8 mouse cellular contexts compared by ENCODE assay signal in the genomic region with DNA sequence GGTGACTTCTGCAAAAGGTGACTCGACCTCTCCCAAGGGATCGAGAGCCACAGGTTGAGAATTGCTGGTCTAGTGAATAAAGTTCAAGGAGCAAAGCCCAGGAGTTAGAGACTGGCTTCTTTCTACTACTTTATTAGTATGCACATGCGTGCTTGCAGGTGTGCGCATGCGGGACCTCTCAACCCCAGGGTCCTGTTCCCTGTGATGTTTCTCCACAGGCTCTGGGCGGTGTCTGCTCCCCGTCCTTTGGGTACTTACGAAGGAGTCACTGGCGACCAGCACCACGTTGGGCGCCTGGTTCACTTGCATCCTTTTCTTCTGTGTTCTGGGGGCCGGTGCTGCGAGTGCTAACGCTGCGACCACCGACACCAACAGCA. TPM values are rescaled to one million over a fixed set of nuclear protein-coding genes. Genes with fewer than 3 reads are reported as not detected.
DNase-seq lines count a peak whose midpoint lies in the region; ATAC-seq and TF ChIP-seq lines count a peak whose summit lies in the region.

No protein-coding gene starts in this region.

- no peaks in the 10 kb centered on the region for H3K27me3 ChIP-seq in forebrain, postnatal 0 days (ENCODE audit: insufficient read depth, low read length)
- no peaks in the 10 kb centered on the region for H3K27me3 ChIP-seq in limb, embryonic 11.5 days (ENCODE audit: control insufficient read depth, insufficient read depth, low read length)
- no peaks in the 10 kb centered on the region for H3K27me3 ChIP-seq in midbrain, embryonic 15.5 days (replicated peaks)

- peaks cover 3% of the 10 kb centered on the region; the same call in 1 of the 2 replicates for H3K4me1 ChIP-seq in forebrain, postnatal 0 days (ENCODE audit: insufficient read depth)
- no peaks in the 10 kb centered on the region for H3K4me1 ChIP-seq in limb, embryonic 11.5 days (ENCODE audit: control insufficient read depth, insufficient read depth, low read length)
- peaks cover 13% of the 10 kb centered on the region for H3K4me1 ChIP-seq in midbrain, embryonic 15.5 days

- 1% methylated on average over 16 of the region's 16 CpGs for WGBS in forebrain, postnatal 0 days
- 5% methylated on average over 16 of the region's 16 CpGs for WGBS in limb, embryonic 11.5 days
- WGBS in midbrain, embryonic 15.5 days, result 3% methylated on average over 16 of the region's 16 CpGs

- H3K27ac ChIP-seq in forebrain, postnatal 0 days (ENCODE audit: low read depth, low read length), result 0 out of 2 replicates have a peak overlapping the region, but pooled peaks have one; percentile 21
- H3K27ac ChIP-seq in limb, embryonic 11.5 days (replicated peaks; ENCODE audit: low read depth, low read length), result no peak overlapping the region; the same call in 1 of the 2 replicates
- peak overlapping the region; percentile 77 for H3K27ac ChIP-seq in midbrain, embryonic 15.5 days

- H3K4me2 ChIP-seq in forebrain, postnatal 0 days (ENCODE audit: low read depth), result peak overlapping the region; percentile 61
- H3K4me2 ChIP-seq in limb, embryonic 11.5 days (ENCODE audit: low read depth, severe bottlenecking), result peak overlapping the region; percentile 45
- H3K4me2 ChIP-seq in midbrain, embryonic 15.5 days, result peak overlapping the region; percentile 55

- H3K36me3 ChIP-seq in forebrain, postnatal 0 days (ENCODE audit: insufficient read depth), result no peaks in the 10 kb centered on the region
- no peaks in the 10 kb centered on the region for H3K36me3 ChIP-seq in limb, embryonic 11.5 days (ENCODE audit: control insufficient read depth, insufficient read depth, low read length)
- H3K36me3 ChIP-seq in midbrain, embryonic 15.5 days (replicated peaks), result no peaks in the 10 kb centered on the region

- ATAC-seq in forebrain, postnatal 0 days, result peak; percentile 75
- peak; percentile 78 for ATAC-seq in limb, embryonic 11.5 days (ENCODE audit: insufficient number of reproducible peaks, low FRiP score, low TSS enrichment, low read depth)
- ATAC-seq in midbrain, embryonic 15.5 days (replicated peaks), result peak; percentile 91

- peak; percentile 2 for DNase-seq in retina, adult 2 months (ENCODE audit: low read depth, low spot score)
- DNase-seq in retina, postnatal 1 day, result no peak
- peak; percentile 63 for DNase-seq in brain, adult 2 months (ENCODE audit: low read depth, low spot score)
- no peak for DNase-seq in forebrain, postnatal 0 days
- DNase-seq in limb, embryonic 11.5 days (ENCODE audit: low spot score), result no peak
- DNase-seq in left cerebral cortex, adult 9 months (ENCODE audit: low spot score in 2 of 2), result no peak
- no peak for DNase-seq in right cerebral cortex, adult 18-20 months

- H3K4me3 ChIP-seq in forebrain, postnatal 0 days (ENCODE audit: low read depth, low read length), result peak overlapping the region; percentile 85
- peak overlapping the region; percentile 43 for H3K4me3 ChIP-seq in limb, embryonic 11.5 days (ENCODE audit: low read depth, low read length)
- H3K4me3 ChIP-seq in midbrain, embryonic 15.5 days, result peak overlapping the region; percentile 76

- no peaks in the 10 kb centered on the region for H3K9me3 ChIP-seq in forebrain, postnatal 0 days (ENCODE audit: low read length)
- no peaks in the 10 kb centered on the region for H3K9me3 ChIP-seq in limb, embryonic 11.5 days (ENCODE audit: control insufficient read depth, low read length)
- H3K9me3 ChIP-seq in midbrain, embryonic 15.5 days, result no peaks in the 10 kb centered on the region

- peak overlapping the region; percentile 64 for H3K9ac ChIP-seq in forebrain, postnatal 0 days
- H3K9ac ChIP-seq in limb, embryonic 11.5 days (ENCODE audit: low read length), result peak overlapping the region; percentile 54
- peak overlapping the region; percentile 58 for H3K9ac ChIP-seq in midbrain, embryonic 15.5 days

- no peak for TF ChIP-seq CTCF in forebrain, postnatal 0 days (IDR thresholded peaks at IDR 0.05; ENCODE audit: low read depth)

RNA-seq across cellular contexts. Expression of a gene that starts 0.4 kb away (rescaled TPM):
- 4.7 and 6.9 TPM in 2 replicates for total RNA-seq in forebrain, postnatal 0 days (2014; rRNA removed)
- polyA plus RNA-seq in forebrain, postnatal 0 days (2015; fragmentation: Nextera tagmentation; extraction: Ambion mirVana), result 3.7 TPM in 2 replicates
- polyA plus RNA-seq in limb, embryonic 11.5 days (2014; fragmentation: Nextera tagmentation; extraction: Ambion mirVana), result 8.0 and 8.1 TPM in 2 replicates
- 3.6 and 4.0 TPM in 2 replicates for polyA plus RNA-seq in midbrain, embryonic 15.5 days (2015; fragmentation: Nextera tagmentation; extraction: Ambion mirVana)

RNA-seq across cellular contexts. Expression of a gene that starts 0.4 kb away (rescaled TPM):
- total RNA-seq in forebrain, postnatal 0 days (2014; rRNA removed), result 15.3 and 22.0 TPM in 2 replicates
- 3.6 and 5.4 TPM in 2 replicates for polyA plus RNA-seq in forebrain, postnatal 0 days (2015; fragmentation: Nextera tagmentation; extraction: Ambion mirVana)
- polyA plus RNA-seq in limb, embryonic 11.5 days (2014; fragmentation: Nextera tagmentation; extraction: Ambion mirVana), result 20.1 and 20.6 TPM in 2 replicates
- 9.0 and 9.5 TPM in 2 replicates for polyA plus RNA-seq in midbrain, embryonic 15.5 days (2015; fragmentation: Nextera tagmentation; extraction: Ambion mirVana)

RNA-seq across cellular contexts. Expression of a gene that starts 41.3 kb away (rescaled TPM):
- total RNA-seq in forebrain, postnatal 0 days (2014; rRNA removed), result 1.9 and 2.5 TPM in 2 replicates
- polyA plus RNA-seq in forebrain, postnatal 0 days (2015; fragmentation: Nextera tagmentation; extraction: Ambion mirVana), result 3.0 and 3.3 TPM in 2 replicates
- polyA plus RNA-seq in limb, embryonic 11.5 days (2014; fragmentation: Nextera tagmentation; extraction: Ambion mirVana), result 0.11 and 0.37 TPM in 2 replicates
- polyA plus RNA-seq in midbrain, embryonic 15.5 days (2015; fragmentation: Nextera tagmentation; extraction: Ambion mirVana), result 2.5 and 2.6 TPM in 2 replicates

Comparison
In these comparisons a context has a peak if more than half of its experiments do, and no peak if none do; other contexts are left out.
1. DNase-seq: peak in retina, adult 2 months (single experiment) and brain, adult 2 months (single experiment); none in retina, postnatal 1 day (single experiment), forebrain, postnatal 0 days (single experiment), limb, embryonic 11.5 days (single experiment), left cerebral cortex, adult 9 months (0 of 2) and right cerebral cortex, adult 18-20 months (single experiment).
2. Peak in every context shown above with its lines, with median percentiles within 50 percentile points of each other: ATAC-seq, H3K4me2 ChIP-seq, H3K4me3 ChIP-seq and H3K9ac ChIP-seq.